Mouse (Mus musculus) midbrain, embryonic 14.5 days (tissue): ENCODE results near the gene Polr2l. TPM values are rescaled to one million over a fixed set of nuclear protein-coding genes. Genes with fewer than 3 reads are reported as not detected.

ENCODE experiments used
- ATAC-seq: fragments of 200-750 bp; cut with Nextera tagmentation; 2 replicates; pipeline ENCODE4 v1.8.0; 2017; ENCODE audit warnings: moderate number of reproducible peaks, moderate library complexity; ENCODE audit not compliant: low FRiP score, low TSS enrichment
- DNase-seq: peaks from one replicate; pipeline ENCODE4 v3.0.0-alpha.2; 2015
- H3K27ac ChIP-seq: fragments of 300-500 bp; sonication (generic); replicated peaks from 2 replicates; pipeline ENCODE4 v1.5.1; 2014; ENCODE audit warnings: mild to moderate bottlenecking, low read depth, low read length, moderate library complexity
- H3K27me3 ChIP-seq: fragments of 300-500 bp; sonication (generic); 2 replicates; pipeline ENCODE4 v1.6.1; 2014; ENCODE audit warnings: low read length, control low read depth, mixed read lengths; ENCODE audit not compliant: control insufficient read depth, insufficient read depth
- H3K36me3 ChIP-seq: fragments of 300-500 bp; sonication (generic); 2 replicates; pipeline ENCODE4 v1.6.1; 2014; ENCODE audit warnings: low read length, control low read depth; ENCODE audit not compliant: control insufficient read depth, insufficient read depth
- H3K4me1 ChIP-seq: fragments of 300-500 bp; sonication (generic); 2 replicates; pipeline ENCODE4 v1.6.1; 2014; ENCODE audit warnings: mild to moderate bottlenecking, antibody characterized with exemption, low read length, control low read depth; ENCODE audit not compliant: control insufficient read depth, insufficient read depth
- H3K4me2 ChIP-seq: fragments of 300-500 bp; sonication (generic); 2 replicates; pipeline ENCODE4 v1.6.1; 2014; ENCODE audit warnings: mild to moderate bottlenecking, low read length, moderate library complexity
- H3K4me3 ChIP-seq: fragments of 300-500 bp; sonication (generic); replicated peaks from 2 replicates; pipeline ENCODE4 v1.5.1; 2014; ENCODE audit warnings: low read depth, low read length
- H3K9ac ChIP-seq: fragments of 300-500 bp; sonication (generic); replicated peaks from 2 replicates; pipeline ENCODE4 v1.6.1; 2014; ENCODE audit warnings: mild to moderate bottlenecking, low read length, moderate library complexity
- H3K9me3 ChIP-seq: fragments of 300-500 bp; sonication (generic); 2 replicates; pipeline ENCODE4 v1.6.1; 2016; ENCODE audit warnings: low read length, control low read depth, mixed read lengths; ENCODE audit not compliant: control insufficient read depth
- WGBS: fragments of 180-500 bp; shearing (Covaris S2); extraction: QIAGEN DNeasy Blood & Tissue Kit; methylation state at CpG from one replicate; pipeline ENCODE4 v1.1.7; 2014; 5-methylcytosine and 5-hydroxymethylcytosine counted together
- polyA plus RNA-seq: library from polyadenylated mRNA; unstranded; fragments of >200 nt; fragmentation: Nextera tagmentation; extraction: Ambion mirVana; gene quantifications from 2 replicates; pipeline ENCODE4 v1.2.1, GENCODE M21; 2014

Gene Polr2l
- polyA plus RNA-seq, 1 experiment from 2014 or later = 75.1 TPM

- Histone ChIP-seq H3K27me3 (peaks cover 48% of the 10 kb centered on the region), H3K4me1 (peaks cover 31% of the 10 kb centered on the region), H3K36me3 (peaks cover 24% of the 10 kb centered on the region), H3K4me2 (peak within 1 kb of the TSS; percentile 67), H3K9me3 (no peaks in the 10 kb centered on the region), H3K4me3 (peak within 1 kb of the TSS; percentile 54), H3K9ac (peak within 1 kb of the TSS; percentile 75), H3K27ac (peak within 1 kb of the TSS; percentile 84)
- ATAC-seq (peak; percentile 59), DNase-seq (peak; percentile 81)
- under 1% methylated on average over 52 of the region's 52 CpGs for WGBS
These were observed 7.5 kb downstream of the Polr2l start, which contains the start of gene Cd151 for GRCm38 (mm10) chr7:141467230-141468030. Gene Cd151 (plus strand): TSS chr7:141467392.

DNA sequence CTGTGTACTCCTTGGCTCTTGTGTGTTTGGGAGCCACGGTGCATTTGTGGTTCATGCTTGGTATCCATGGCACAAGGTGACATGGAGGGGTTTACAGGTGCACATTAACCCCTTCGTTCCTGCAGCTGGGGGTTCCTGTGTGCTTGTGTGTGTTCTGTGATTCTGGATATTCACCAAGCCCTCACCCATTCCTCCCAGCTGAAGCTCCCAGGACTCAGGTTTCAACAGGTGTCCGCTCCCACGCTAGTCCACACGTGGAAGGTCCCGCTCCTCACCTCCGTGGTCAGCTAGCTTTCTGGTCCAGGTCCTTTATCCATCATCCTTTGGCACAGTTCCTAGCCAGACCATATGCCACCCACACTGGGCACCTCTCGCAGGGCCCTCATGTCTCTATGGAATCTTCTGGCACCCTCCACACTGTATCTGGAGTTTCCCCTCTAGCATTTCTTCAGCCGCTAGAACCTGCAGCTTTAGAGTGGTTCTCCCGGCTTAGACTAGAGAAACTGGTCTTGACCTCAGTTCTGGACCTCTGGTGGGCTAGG lies 8.3 kb downstream of the Polr2l start:
- Histone ChIP-seq H3K36me3 (peaks cover 19% of the 10 kb centered on the region), H3K9ac (peak overlapping the region; percentile 75), H3K27me3 (peaks cover 56% of the 10 kb centered on the region), H3K4me3 (peak overlapping the region; percentile 54), H3K27ac (no peak overlapping the region), H3K4me2 (peak overlapping the region; percentile 67), H3K9me3 (no peaks in the 10 kb centered on the region), H3K4me1 (peaks cover 31% of the 10 kb centered on the region)
- DNase-seq (no peak), ATAC-seq (no peak)
- 67% methylated on average over 10 of the region's 10 CpGs for WGBS

- ATAC-seq = no peak
- Histone ChIP-seq H3K4me1 (peaks cover 31% of the 10 kb centered on the region), H3K9ac (no peak overlapping the region), H3K27ac (no peak overlapping the region), H3K4me3 (no peak overlapping the region), H3K9me3 (no peaks in the 10 kb centered on the region), H3K27me3 (peaks cover 62% of the 10 kb centered on the region), H3K36me3 (peaks cover 13% of the 10 kb centered on the region), H3K4me2 (no peak overlapping the region)
- DNase-seq = no peak
- WGBS = 74% methylated on average over 7 of the region's 7 CpGs
These were observed 8.9 kb downstream of the Polr2l start for GRCm38 (mm10) chr7:141466045-141466394.

DNA sequence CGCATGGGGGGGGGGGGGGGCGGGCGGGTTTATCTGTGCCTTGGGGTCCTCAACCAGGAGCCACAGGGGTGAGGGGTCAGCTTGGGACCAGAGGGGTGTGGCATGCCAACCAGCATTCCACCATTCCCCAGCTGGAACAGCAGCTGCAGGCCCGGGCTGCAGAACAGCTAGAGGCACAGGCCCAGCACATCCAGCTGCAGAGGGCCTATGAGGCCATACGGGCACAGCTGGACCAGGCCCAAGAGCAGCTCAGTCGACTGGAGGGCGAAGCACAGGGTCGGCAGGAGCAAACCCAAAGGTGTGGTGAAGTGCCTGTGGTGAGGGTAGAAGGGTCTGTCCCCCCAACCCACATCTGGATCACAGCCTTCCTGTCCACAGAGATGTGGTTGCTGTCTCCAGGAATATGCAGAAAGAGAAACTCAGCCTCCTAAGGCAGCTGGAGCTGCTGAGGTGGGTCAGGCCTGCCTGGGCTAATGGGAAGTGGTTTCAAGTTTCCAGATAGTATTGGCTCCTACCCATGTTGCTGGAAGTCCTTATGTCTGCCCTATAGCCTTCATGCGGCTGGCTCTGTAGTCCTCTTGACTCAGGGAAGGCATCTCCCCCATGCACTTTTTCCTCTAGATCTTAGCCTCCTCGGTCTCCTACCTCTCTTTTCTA lies 9.4 kb downstream of the Polr2l start:
- 36% methylated on average over 10 of the region's 10 CpGs for WGBS
- Histone ChIP-seq H3K4me2 (no peak overlapping the region), H3K36me3 (peaks cover 8% of the 10 kb centered on the region), H3K4me1 (peaks cover 31% of the 10 kb centered on the region), H3K27me3 (peaks cover 67% of the 10 kb centered on the region), H3K9ac (no peak overlapping the region; the same call in 1 of the 2 replicates), H3K9me3 (no peaks in the 10 kb centered on the region), H3K4me3 (no peak overlapping the region), H3K27ac (no peak overlapping the region)
- no peak for DNase-seq
- ATAC-seq = no peak

DNA sequence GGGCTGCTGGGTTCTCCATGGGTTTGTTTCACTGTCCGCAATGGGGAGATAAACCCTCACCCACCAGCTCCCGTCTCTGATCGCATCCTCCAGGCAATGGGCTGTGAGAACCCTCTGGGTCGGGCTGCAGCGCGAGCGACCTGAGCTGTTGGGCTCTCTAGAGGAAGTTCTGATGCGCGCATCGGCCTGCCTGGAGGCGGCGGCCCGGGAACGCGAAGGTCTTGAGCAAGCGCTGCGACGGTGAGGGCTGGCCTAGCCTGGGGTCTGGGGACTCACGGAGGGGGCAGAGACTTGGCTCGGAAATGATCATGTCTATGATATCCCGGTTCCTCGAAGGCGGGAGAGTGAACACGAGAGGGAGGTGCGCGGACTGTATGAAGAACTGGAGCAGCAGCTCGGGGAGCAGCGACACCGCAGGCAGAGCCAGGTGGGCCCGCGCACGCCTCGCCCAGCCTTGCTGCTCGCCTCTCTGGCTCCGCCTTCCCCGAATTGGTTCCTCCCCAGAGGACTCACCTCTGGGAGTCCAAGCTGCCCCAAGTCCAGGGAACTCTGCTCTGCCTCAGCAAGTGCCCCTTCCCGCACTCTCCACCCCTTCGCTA lies 10.2 kb downstream of the Polr2l start:
- peak overlapping the region; percentile 12; the same call in 1 of the 2 replicates for H3K4me3 ChIP-seq
- peaks cover 73% of the 10 kb centered on the region for H3K27me3 ChIP-seq
- no peaks in the 10 kb centered on the region for H3K9me3 ChIP-seq
- H3K36me3 ChIP-seq = peaks cover 1% of the 10 kb centered on the region
- no peak overlapping the region; the same call in 1 of the 2 replicates for H3K27ac ChIP-seq
- 3% methylated on average over 38 of the region's 38 CpGs for WGBS
- DNase-seq (no peak), ATAC-seq (no peak)
- peaks cover 27% of the 10 kb centered on the region for H3K4me1 ChIP-seq
- peak overlapping the region; percentile 23; the same call in 1 of the 2 replicates for H3K9ac ChIP-seq
- peak overlapping the region; percentile 29 for H3K4me2 ChIP-seq

GRCm38 (mm10) chr7:141463824-141464602 lies 10.9 kb downstream of the Polr2l start:
- no peak for ATAC-seq
- H3K9ac ChIP-seq = no peak overlapping the region

DNA sequence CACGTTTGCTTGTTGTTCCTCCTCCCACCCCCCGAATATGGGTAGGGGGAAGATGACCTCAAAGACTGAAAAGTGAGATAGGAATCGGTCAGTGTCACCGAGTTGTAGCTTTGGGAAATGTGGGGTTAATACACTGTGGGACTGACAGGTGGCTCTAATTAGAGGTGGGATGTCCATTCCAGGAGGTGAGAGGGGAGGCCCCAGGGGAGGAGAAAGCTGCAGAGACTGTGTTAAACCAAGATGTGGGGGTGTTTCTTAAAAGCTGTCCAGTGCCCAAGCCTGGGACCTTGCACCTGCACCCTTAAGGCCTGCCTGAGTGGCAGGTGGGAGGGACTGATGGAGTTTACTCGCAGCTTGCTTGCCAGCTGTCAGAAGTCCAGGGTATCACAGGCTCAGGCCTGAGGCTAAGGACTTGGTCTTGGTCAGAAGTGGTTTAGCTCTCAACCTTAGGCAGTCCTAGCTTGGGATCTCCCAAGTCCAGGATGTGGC lies 12.6 kb downstream of the Polr2l start:
- Histone ChIP-seq H3K27me3 (peaks cover 73% of the 10 kb centered on the region), H3K27ac (no peak overlapping the region), H3K4me1 (peaks cover 6% of the 10 kb centered on the region; the same call in 1 of the 2 replicates), H3K4me3 (peak overlapping the region; percentile 31; the same call in 1 of the 2 replicates), H3K4me2 (peak overlapping the region; percentile 56), H3K9ac (no peak overlapping the region; the same call in 1 of the 2 replicates), H3K36me3 (peaks cover 13% of the 10 kb centered on the region), H3K9me3 (no peaks in the 10 kb centered on the region)
- ATAC-seq (no peak), DNase-seq (no peak)
- WGBS = 24% methylated on average over 5 of the region's 5 CpGs

More at GRCm38 (mm10) chr7:141463824-141464602, 10.9 kb downstream of the Polr2l start:
- H3K9me3 ChIP-seq = no peaks in the 10 kb centered on the region
- 17% methylated on average over 12 of the region's 12 CpGs for WGBS
- no peak overlapping the region for H3K27ac ChIP-seq
- no peak for DNase-seq
- H3K4me1 ChIP-seq = peaks cover 21% of the 10 kb centered on the region
- H3K36me3 ChIP-seq = peaks cover 8% of the 10 kb centered on the region
- H3K27me3 ChIP-seq = peaks cover 73% of the 10 kb centered on the region
- H3K4me2 ChIP-seq = peak overlapping the region; percentile 29; the same call in 1 of the 2 replicates
- H3K4me3 ChIP-seq = 0 out of 2 replicates have a peak overlapping the region, but pooled peaks have one; percentile 12
